Mouse (Mus musculus) embryo, embryonic 9.5 days (tissue): ENCODE data around the gene Olfr1129.
A peak's percentile ranks its signal among the peaks of the same experiment; 100 is the strongest.
"Not testable (repeated sequence)": the region's sequence is repeated elsewhere in the genome, so short reads cannot be mapped to it uniquely, and the experiment has no call there.

Experiments
- DNase-seq: peaks from one replicate; pipeline ENCODE4 v3.0.0-alpha.2; 2017; ENCODE audit errors: extremely low spot score

The Olfr1129 gene

DNA sequence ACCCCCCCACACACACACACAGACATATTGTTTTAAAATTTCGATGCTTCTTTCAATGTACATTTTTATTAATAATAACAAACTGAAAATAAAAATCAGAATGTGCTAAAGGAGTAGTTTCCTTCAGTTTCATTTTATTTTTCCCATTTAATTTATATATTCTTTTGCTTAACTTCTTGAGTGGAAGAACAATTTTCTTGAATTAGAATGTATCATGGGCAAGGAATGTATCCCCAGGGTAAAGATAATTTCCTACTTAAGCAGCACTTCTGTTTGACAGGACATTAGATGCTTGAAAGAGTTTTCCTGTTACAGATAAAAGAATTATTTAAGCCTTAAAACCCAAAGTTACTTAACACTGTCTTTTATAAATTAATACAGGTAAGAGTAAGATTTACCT, at the start of gene Olfr1129:
Gene Olfr1129, plus strand, starts transcription at position 301 of the 400 bp plus-strand sequence.
- not testable (repeated sequence) for DNase-seq

DNA sequence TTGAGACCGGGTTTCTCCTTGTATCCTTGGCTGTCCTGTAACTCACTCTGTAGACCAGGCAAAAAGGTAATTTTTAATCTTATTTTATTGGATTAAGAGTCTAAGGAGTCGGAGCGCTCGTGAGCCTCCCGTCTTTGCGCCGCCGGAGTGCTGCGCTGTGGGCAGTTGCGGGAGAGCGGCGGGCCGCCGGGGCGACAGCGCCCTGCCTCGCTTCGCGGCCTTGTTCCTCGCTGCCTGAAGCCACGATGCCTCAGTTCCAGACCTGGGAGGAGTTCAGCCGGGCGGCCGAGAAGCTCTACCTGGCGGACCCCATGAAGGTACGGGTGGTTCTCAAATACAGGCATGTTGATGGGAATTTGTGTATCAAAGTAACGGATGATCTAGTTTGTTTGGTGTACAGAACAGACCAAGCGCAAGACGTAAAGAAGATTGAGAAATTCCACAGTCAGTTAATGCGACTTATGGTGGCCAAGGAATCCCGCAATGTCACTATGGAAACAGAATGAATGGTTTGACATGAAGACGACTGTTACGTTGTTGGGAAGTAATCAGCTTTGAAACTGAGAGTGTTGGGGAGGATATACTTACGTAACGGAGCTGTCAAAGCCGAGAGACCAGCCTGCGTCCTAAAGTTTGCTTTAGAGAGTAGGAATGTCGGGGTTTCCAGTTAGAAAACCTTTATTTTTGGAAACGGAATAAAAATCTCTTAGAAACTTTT, 47.6 kb upstream of the Olfr1129 start:
- DNase-seq = peak; percentile 21

DNA sequence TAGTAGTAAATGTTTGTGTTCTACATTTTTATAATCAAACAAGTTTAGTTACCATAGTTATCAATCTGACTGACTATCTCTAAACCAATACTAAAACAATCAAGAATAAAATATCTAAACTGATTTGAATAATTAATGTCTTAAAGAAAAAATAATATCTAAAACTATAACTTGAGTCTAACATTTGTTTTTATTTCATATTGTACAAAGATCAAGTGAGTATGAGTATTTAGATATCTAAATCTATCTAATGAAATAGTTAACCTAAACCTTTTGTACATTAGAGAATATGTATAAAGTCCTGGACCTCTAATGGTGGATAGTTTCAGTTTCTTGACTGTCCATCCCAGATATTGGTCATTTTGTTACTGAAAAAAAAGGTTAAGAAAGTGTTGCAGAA, 42.2 kb upstream of the Olfr1129 start, which contains the start of gene Olfr153:
Gene Olfr153, plus strand, starts transcription at position 301 of the 400 bp plus-strand sequence.
- DNase-seq = no peak

DNA sequence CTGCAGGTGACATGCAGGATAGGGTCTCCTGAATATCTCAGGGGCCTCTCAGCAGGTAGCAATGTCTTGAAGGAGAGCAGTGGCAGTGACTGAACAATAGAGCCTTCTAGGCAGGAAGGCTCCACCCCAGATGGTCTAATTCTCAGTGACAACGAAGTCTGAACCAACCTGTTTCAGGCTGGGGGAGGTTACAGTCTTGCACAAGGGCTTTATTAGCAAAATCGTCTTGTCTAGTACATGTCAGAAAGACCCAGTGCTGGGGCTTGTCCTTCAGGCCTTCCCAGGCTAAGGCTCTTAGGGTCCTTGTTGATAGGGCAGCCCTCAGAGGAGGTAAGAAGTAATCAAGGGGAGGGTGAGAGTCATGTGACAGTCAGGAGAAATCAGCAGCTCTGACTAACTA, 38.9 kb upstream of the Olfr1129 start:
- DNase-seq = no peak

DNA sequence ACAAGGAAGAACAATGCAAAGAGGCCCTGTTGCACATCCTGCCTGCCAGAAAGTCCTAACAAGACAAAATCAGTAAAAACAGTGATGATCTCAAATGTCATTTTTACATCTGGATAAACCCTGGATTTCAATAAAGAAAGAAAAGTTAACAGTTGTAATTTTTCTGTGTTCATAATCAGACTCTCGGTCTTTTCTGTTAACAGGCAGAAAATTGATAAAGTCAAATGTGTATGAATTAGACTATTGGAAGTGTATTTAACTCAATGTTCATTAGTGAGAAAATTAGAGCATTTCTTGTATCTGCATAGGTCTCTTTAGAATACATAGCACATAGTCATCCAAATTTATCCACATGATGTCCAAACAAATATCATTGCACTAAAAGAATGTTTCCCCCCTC, 28.3 kb upstream of the Olfr1129 start, which contains the start of gene Olfr1128:
Gene Olfr1128, minus strand, starts transcription at position 101 of the 400 bp plus-strand sequence.
- no peak for DNase-seq

DNA sequence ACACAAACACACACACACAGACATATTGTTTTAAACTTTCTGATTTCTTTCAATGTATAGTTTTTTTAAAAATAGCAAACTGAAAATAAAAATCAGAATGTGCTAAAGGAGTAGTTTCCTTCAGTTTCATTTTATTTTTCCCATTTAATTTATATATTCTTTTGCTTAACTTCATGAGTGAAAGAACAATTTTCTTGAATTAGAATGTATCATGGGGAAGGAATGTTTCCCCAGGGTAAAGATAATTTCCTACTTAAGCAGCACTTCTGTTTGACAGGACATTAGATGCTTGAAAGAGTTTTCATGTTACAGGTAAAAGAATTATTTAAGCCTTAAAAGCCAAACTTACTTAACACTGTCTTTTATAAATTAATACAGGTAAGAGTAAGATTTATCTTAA, 32.2 kb downstream of the Olfr1129 start, which contains the start of gene Olfr1130:
Gene Olfr1130, plus strand, starts transcription at position 301 of the 400 bp plus-strand sequence.
- not testable (repeated sequence) for DNase-seq

DNA sequence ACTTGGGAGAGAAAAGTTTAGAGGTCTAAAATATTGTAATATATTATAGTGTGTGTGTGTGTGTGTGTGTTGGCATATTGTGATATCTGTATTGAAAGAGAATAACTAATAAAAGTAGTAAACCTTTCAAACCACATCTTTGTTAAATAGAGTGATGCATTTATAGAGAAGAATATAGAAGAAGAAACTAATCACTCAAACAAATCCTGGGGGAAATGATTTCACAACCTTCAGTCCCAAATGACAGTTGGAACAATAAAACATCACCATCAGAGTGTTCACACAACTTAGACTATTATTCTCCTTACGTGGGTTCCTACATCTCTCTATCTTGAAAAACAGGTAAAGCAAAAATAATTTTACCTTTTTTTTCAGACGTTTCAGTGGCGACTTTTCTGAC, 53.1 kb downstream of the Olfr1129 start, which contains the start of gene Olfr1131:
Gene Olfr1131, plus strand, starts transcription at position 301 of the 400 bp plus-strand sequence.
- no peak for DNase-seq
